Mouse (Mus musculus) heart, postnatal 25 days (tissue): ENCODE results near the gene Chmp2a. TPM values are rescaled to one million over a fixed set of nuclear protein-coding genes. Genes with fewer than 3 reads are reported as not detected.

Experiments
- DNase-seq: peaks from one replicate; pipeline ENCODE4 v3.0.0; 2022; ENCODE audit warnings: low spot score
- intact Hi-C: fragments of 180-260 bp; cut with DNase I; formaldehyde crosslinking; loops from one replicate; pipeline ENCODE4 v1.15.1; 2025
- total RNA-seq, 2 experiments: library from RNA; stranded (reverse); gene quantifications; 2 replicates each; pipeline ENCODE4 v1.2.3; 2021

The Chmp2a gene
- total RNA-seq, 2 experiments from 2014 or later = 120 to 122 TPM

DNA sequence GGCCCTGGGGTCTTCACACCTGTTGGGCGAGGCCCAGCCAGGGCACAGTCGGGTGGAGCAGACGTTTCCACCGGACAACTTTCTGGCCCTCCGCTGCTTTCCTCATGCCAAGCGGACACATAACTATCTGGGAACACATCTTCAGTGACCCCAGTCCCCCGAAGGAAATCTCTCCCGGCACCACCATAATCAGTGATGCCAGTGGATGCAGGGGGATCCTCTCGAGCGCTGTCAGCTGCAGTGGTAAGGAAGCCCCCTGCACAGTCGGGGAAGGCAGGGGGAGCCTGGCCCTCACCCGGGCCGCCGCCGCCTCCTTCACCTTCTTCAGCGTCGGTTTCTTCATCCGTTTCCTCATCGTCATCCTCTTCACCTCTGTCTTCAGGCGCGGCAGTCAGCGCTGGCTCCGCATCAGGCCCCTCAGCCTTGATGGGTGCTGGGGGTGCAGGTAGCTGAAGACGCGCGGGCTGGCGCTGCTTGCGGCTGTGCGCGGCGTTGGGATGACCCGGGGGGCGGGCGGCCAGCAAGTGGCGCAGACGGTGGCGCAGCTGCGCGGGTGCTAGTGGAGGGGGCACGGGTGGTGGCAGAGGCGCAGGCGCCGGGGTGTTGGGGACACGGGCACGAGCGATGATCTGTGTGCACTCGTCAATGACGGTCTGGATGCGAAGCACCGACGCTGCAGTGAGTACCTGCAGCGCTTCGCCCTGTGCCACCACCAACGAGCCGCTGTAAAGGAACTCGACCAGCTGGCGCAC lies 27.1 kb downstream of the Chmp2a start:
- DNase-seq = no peak
- intact Hi-C loops = loop anchor here (2.0 kb wide), 1 partner anchor 99 kb away; no protein-coding TSS in a partner anchor

DNA sequence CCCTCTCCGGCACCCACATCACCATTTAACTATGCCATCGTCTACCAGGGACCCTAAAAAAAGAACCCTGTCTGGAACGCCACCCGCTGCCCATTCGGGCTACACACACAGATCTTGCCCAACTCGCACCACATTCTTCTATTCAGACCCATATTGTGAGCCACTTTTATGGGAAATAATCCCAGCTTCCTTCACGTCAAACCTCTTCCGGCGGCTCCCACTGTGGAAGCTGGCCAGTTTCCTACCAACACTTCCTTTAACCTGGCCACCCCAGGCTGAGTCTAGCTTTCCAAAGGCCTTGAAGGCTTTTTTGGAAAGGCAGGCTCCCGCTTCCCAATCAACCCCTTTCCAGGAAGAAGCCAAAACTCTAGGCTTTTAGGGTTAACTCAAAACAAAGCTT lies 28.1 kb downstream of the Chmp2a start:
- intact Hi-C loops = no loop called here
- DNase-seq = no peak

GRCm38 (mm10) chr7:13006011-13006410 lies 28.6 kb downstream of the Chmp2a start:
- intact Hi-C loops = no loop called here
- DNase-seq = no peak

DNA sequence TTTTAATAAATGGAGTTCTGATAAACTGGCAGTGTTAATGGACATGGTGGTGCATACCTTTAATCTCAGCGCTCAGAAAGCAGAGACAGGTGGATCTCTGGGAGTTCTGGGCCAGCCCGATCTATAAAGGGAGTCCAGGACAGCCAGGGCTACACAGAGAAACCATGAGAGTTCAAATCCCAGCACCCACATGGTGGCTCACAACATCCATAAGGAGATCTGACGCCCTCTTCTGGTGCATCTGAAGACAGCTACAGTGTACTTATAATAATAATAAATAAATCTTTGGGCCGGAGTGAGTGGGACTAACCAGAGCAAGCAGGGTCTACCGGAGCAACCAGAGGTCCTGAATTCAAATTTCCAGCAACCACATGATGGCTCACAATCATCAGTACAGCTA lies 31.2 kb downstream of the Chmp2a start:
- DNase-seq = no peak
- intact Hi-C loops = no loop called here

GRCm38 (mm10) chr7:13001584-13001983 lies 33.0 kb downstream of the Chmp2a start:
- intact Hi-C loops = no loop called here
- DNase-seq = no peak

- DNase-seq = no peak
- intact Hi-C loops = no loop called here
These were observed 35.8 kb downstream of the Chmp2a start, which contains the start of gene Trim28 for GRCm38 (mm10) chr7:12998851-12999250. TSS of gene Trim28 (plus strand) at chr7:12999114.

DNA sequence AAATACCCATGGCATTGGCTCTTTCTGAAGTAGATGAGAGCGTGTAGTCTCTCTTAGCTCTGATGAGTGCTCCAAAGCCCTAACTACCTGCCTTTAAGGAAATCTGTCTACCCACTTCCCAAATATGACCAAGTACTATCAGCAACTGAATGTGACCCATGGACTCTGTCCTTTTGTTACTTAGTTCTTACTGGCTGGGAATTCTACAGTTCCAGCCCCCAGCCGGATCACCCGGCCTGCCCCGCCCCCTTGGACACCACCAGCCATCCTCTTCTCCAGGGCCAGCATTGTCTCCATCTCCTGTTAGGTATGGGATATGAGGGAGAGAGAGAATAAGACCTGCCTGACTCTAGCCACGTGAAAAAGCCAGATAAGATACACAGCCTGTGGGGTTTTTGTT lies 36.6 kb downstream of the Chmp2a start, which contains the start of gene Slc27a5:
Gene Slc27a5, minus strand, starts transcription at position 140 of the 400 bp plus-strand sequence.
- intact Hi-C loops = no loop called here
- no peak for DNase-seq

- DNase-seq = no peak
- intact Hi-C loops = no loop called here
These were observed 37.4 kb downstream of the Chmp2a start for GRCm38 (mm10) chr7:12997230-12997629.

DNA sequence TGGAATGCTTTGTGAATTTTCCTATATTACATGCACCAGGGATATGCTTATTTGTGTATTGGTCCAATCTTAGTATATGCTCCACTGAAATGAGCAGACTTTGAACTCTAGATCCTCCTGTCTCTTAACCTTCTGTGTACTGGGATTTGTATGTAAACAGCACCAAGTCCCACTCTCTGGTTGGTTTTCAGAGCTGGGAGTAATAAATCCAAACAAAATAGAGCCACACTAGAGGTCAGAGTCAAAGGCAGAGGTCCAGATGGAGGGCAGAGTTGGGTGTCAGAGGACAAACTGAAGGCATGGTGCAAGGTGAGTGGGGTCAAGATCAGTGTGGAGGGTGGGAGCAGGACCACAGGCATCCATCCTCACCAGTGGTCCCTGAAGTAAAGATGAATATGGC lies 38.7 kb downstream of the Chmp2a start:
- intact Hi-C loops = no loop called here
- DNase-seq = no peak

DNA sequence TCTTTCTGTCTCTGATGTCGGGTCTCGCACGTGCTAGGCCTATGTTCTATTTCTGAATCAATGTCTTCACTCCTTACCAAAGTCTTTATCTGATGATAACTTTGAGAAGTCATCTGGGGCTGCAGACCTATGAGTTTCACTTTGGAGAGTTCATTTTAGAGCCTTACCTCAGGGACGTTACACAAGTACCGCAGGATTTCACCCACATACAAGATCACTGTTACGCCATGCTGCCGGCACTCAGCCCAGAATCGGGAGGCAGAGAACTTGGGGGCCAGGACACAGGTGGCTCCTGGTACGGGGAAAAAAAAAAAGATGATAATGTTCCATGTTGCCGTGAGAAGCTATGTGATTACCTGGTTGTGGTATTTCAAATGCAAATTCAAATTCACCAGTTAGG lies 41.5 kb downstream of the Chmp2a start:
- DNase-seq = no peak
- intact Hi-C loops = loop anchor here (5.0 kb wide), 1 partner anchor 86 kb away; no protein-coding TSS in a partner anchor

DNA sequence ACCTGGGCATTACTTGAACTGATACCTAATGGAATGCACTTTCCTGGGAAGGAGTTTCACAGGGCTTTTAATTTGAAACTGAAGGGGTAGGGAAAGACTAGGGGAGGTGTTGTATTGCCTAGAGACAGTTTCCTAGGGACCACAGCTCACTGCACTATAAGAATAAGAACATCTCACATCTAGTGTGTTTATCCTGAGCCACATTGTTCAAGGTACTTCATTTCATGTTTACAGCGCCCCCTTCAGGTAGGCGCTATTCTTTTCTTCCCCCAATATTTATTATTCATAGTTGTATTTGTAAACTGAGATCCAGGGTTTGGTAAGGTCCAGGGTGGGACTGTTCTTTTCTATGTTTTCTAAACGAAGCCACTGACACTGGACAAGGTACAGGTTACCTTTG lies 42.4 kb downstream of the Chmp2a start:
- intact Hi-C loops = loop anchor here (5.0 kb wide), 1 partner anchor 85 kb away; no protein-coding TSS in a partner anchor
- DNase-seq = no peak

DNA sequence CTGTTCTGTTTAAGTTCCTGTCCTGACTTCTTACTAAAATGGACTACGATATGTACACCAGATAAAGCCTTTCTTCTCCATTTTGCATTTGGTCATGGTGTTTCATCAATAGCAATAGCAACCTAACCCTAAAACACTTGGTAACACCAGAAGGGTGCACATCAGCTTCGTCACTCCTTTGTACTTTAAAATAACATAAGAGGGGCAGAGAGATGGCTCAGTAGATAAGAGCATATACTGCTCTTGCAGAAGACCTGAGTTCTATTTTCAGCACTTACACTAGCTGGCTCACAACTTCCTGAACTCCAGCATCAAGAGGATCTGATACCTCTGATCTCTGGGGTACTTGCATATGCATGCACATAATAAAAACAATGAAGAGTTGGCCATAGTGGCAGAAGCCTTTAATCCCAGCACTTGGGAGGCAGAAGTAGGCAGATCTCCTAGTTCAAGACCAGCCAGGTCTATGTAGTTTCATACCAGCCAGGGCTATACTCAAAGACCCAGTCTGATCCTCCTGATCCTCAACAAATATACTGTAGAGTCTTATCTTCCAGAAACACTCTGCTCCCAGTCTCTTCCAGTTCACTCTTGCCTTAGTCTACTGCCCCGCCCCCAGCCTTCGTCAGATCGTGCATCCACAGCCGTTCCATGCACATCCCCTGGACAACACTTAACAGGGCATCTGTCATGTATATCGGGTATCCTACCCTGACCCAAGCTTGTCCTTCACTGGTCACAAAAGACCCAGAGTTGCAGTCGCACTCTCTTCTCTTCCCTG lies 47.0 kb downstream of the Chmp2a start:
- no peak for DNase-seq
- intact Hi-C loops = no loop called here

GRCm38 (mm10) chr7:12986906-12987305 lies 47.7 kb downstream of the Chmp2a start:
- DNase-seq = no peak
- intact Hi-C loops = no loop called here

- DNase-seq = no peak
- intact Hi-C loops = no loop called here
These were observed 48.9 kb downstream of the Chmp2a start for GRCm38 (mm10) chr7:12985724-12986123.

Other genes with a start within 250 kb of the Chmp2a start
- gene Zscan18, start 231.2 kb downstream of the Chmp2a start, total RNA-seq = under 1 TPM; 0.48 to 0.91 TPM
- gene Zfp329, start 215.9 kb downstream of the Chmp2a start, total RNA-seq = 1 to 10 TPM; 6.6 to 7.1 TPM
- gene Zfp110, start 200.0 kb downstream of the Chmp2a start, total RNA-seq = 10 to 100 TPM; 14.1 to 16.3 TPM
- gene Zfp128, start 153.6 kb downstream of the Chmp2a start, total RNA-seq = 1 to 10 TPM; 3.2 to 4.0 TPM
- 1 to 10 TPM; 5.2 to 6.2 TPM for gene Zscan22, start 137.0 kb downstream of the Chmp2a start, total RNA-seq
- gene Rps5, start 112.5 kb downstream of the Chmp2a start, total RNA-seq = 100 to 1,000 TPM; 507 to 542 TPM
- under 1 TPM; 0.21 to 0.22 TPM for gene Rnf225, start 107.4 kb downstream of the Chmp2a start, total RNA-seq
- gene Zfp324, start 69.0 kb downstream of the Chmp2a start, total RNA-seq = 1 to 10 TPM; 3.2 to 4.6 TPM
- 1 to 10 TPM; 2.5 to 3.0 TPM for gene Zfp446, start 57.0 kb downstream of the Chmp2a start, total RNA-seq
- not detected for gene Slc27a5, start 36.6 kb downstream of the Chmp2a start, total RNA-seq
- gene Trim28, start 35.7 kb downstream of the Chmp2a start, total RNA-seq = 10 to 100 TPM; 86.8 to 96.2 TPM
- 10 to 100 TPM in 1 of 2 experiments, 1 to 10 TPM in 1; 7.3 to 10.9 TPM for gene Zbtb45, start 24.8 kb downstream of the Chmp2a start, total RNA-seq
- gene Ube2m, start 3.5 kb upstream of the Chmp2a start, total RNA-seq = 100 to 1,000 TPM; 190 to 199 TPM
- gene Mzf1, start 20.0 kb upstream of the Chmp2a start, total RNA-seq = under 1 TPM; 0.39 to 0.48 TPM
- gene Vmn1r85, start 60.4 kb upstream of the Chmp2a start, total RNA-seq = not detected
- not detected for gene Vmn1r86, start 85.1 kb upstream of the Chmp2a start, total RNA-seq
- not detected for gene Vmn1r87, start 105.3 kb upstream of the Chmp2a start, total RNA-seq
- under 1 TPM; 0.03 to 0.05 TPM for gene Vmn1r88, start 124.8 kb upstream of the Chmp2a start, total RNA-seq
- gene Vmn1r89, start 178.2 kb upstream of the Chmp2a start, total RNA-seq = not detected
- 1 to 10 TPM; 3.9 to 4.0 TPM for gene Lig1, start 242.5 kb upstream of the Chmp2a start, total RNA-seq
- gene Zswim9, start 243.9 kb upstream of the Chmp2a start, total RNA-seq = 1 to 10 TPM; 7.6 to 7.8 TPM